Mouse (Mus musculus) thymus, postnatal 0 days (tissue): ENCODE results near the gene Wrap53. TPM values are rescaled to one million over a fixed set of nuclear protein-coding genes. Genes with fewer than 3 reads are reported as not detected.
A peak's percentile ranks its signal among the peaks of the same experiment; 100 is the strongest.

Experiments used
- DNase-seq: peaks from one replicate; pipeline ENCODE4 v3.0.0-alpha.2; 2015; ENCODE audit warnings: low spot score
- polyA plus RNA-seq: library from polyadenylated mRNA; unstranded; fragments of >200 nt; fragmentation: Nextera tagmentation; extraction: Ambion mirVana; gene quantifications from 2 replicates; pipeline ENCODE4 v1.2.1, GENCODE M21; 2015

The Wrap53 gene
- polyA plus RNA-seq, 1 experiment from 2014 or later = 30.6 TPM

- DNase-seq = no peak
These were observed 23.5 kb upstream of the Wrap53 start for GRCm38 (mm10) chr11:69603516-69603915.

- DNase-seq = no peak
These were observed 21.7 kb upstream of the Wrap53 start for GRCm38 (mm10) chr11:69601768-69602167.

GRCm38 (mm10) chr11:69600098-69600497 is 20.0 kb upstream of the Wrap53 start:
- no peak for DNase-seq

- DNase-seq = no peak
These were observed 19.4 kb upstream of the Wrap53 start for GRCm38 (mm10) chr11:69599436-69599835.

GRCm38 (mm10) chr11:69594853-69595252 is 14.8 kb upstream of the Wrap53 start:
- DNase-seq = no peak

GRCm38 (mm10) chr11:69592799-69593198 is 12.7 kb upstream of the Wrap53 start:
- no peak for DNase-seq

- DNase-seq = no peak
These were observed 12.0 kb upstream of the Wrap53 start for GRCm38 (mm10) chr11:69591899-69592637.

GRCm38 (mm10) chr11:69591424-69591823 is 11.4 kb upstream of the Wrap53 start:
- DNase-seq = no peak

- no peak for DNase-seq
These were observed 10.6 kb upstream of the Wrap53 start for GRCm38 (mm10) chr11:69590622-69591021.

- DNase-seq = no peak
These were observed 9.3 kb upstream of the Wrap53 start for GRCm38 (mm10) chr11:69589207-69589834.

- no peak for DNase-seq
These were observed 5.8 kb upstream of the Wrap53 start for GRCm38 (mm10) chr11:69585718-69586325.

- no peak for DNase-seq
These were observed 4.9 kb upstream of the Wrap53 start for GRCm38 (mm10) chr11:69584937-69585336.

GRCm38 (mm10) chr11:69584008-69584407 is 4.0 kb upstream of the Wrap53 start:
- no peak for DNase-seq

GRCm38 (mm10) chr11:69582230-69582805 is 2.3 kb upstream of the Wrap53 start:
- DNase-seq = no peak

- DNase-seq = no peak
These were observed 1.8 kb upstream of the Wrap53 start for GRCm38 (mm10) chr11:69581814-69582213.

GRCm38 (mm10) chr11:69581147-69581688 is 1.2 kb upstream of the Wrap53 start:
- DNase-seq = peak; percentile 93

GRCm38 (mm10) chr11:69580572-69581146 is 604 bp upstream of the Wrap53 start:
- no peak for DNase-seq

GRCm38 (mm10) chr11:69579128-69580017 is 682 bp downstream of the Wrap53 start:
- DNase-seq = peak; percentile 95

GRCm38 (mm10) chr11:69578301-69578700 is 1.8 kb downstream of the Wrap53 start:
- no peak for DNase-seq

GRCm38 (mm10) chr11:69576307-69576706 is 3.7 kb downstream of the Wrap53 start:
- DNase-seq = no peak
